Mouse (Mus musculus): ENCODE data around the gene Nid2.

- TF ChIP-seq CTCF (IDR thresholded peaks at IDR 0.05; ENCODE audit: control insufficient read depth, insufficient read depth, insufficient replicate concordance, low read depth, low read length): no peak
- TF ChIP-seq POLR2A (IDR thresholded peaks at IDR 0.05; ENCODE audit: control insufficient read depth, low read depth, low read length): no peak
Measured at GRCm38 (mm10) chr14:19709161-19709560, 41.9 kb upstream of the Nid2 start.
